Mouse (Mus musculus): ENCODE measurements around the gene Ccdc34. TPM values are rescaled to one million over a fixed set of nuclear protein-coding genes. Genes with fewer than 3 reads are reported as not detected.
A peak's percentile ranks its signal among the peaks of the same experiment; 100 is the strongest.

The Ccdc34 gene
- total RNA-seq, 2 experiments from 2014 or later = 29.4 to 32.5 TPM

- intact Hi-C loops (cut with DNase I) = no loop called here
These were observed 22.6 kb upstream of the Ccdc34 start for GRCm38 (mm10) chr2:109995061-109995460.

GRCm38 (mm10) chr2:109996411-109996810, 21.2 kb upstream of the Ccdc34 start:
- no peak for DNase-seq
- intact Hi-C loops (cut with DNase I) = no loop called here

More at GRCm38 (mm10) chr2:109995061-109995460, 22.6 kb upstream of the Ccdc34 start:
- no peak for DNase-seq

- no peak for DNase-seq
- intact Hi-C loops (cut with DNase I) = no loop called here
These were observed 12.9 kb upstream of the Ccdc34 start for GRCm38 (mm10) chr2:110004668-110005067.

- DNase-seq = peak; percentile 49
- intact Hi-C loops (cut with DNase I) = no loop called here
These were observed 12.5 kb upstream of the Ccdc34 start for GRCm38 (mm10) chr2:110005164-110005563.

GRCm38 (mm10) chr2:110005596-110006239, 11.9 kb upstream of the Ccdc34 start:
- intact Hi-C loops (cut with DNase I) = no loop called here
- no peak for DNase-seq

- no peak for DNase-seq
- intact Hi-C loops (cut with DNase I) = no loop called here
These were observed 10.0 kb upstream of the Ccdc34 start for GRCm38 (mm10) chr2:110007423-110008267.

GRCm38 (mm10) chr2:110009449-110009848, 8.2 kb upstream of the Ccdc34 start:
- no peak for DNase-seq
- intact Hi-C loops (cut with DNase I) = no loop called here

- intact Hi-C loops (cut with DNase I) = loop anchor here (10.0 kb wide), 1 partner anchor 193 kb away; no protein-coding TSS in a partner anchor
- no peak for DNase-seq
These were observed 5.4 kb upstream of the Ccdc34 start for GRCm38 (mm10) chr2:110012184-110012725.

GRCm38 (mm10) chr2:110017087-110017486, 530 bp upstream of the Ccdc34 start:
- intact Hi-C loops (cut with DNase I) = loop anchor here (5.0 to 10.0 kb wide), 2 partner anchors 100 to 188 kb away; partner anchors contain the start of gene Lgr4
- DNase-seq = no peak

GRCm38 (mm10) chr2:110019656-110020055, 2.0 kb downstream of the Ccdc34 start:
- intact Hi-C loops (cut with DNase I) = loop anchor here (5.0 to 10.0 kb wide), 2 partner anchors 102 to 185 kb away; partner anchors contain the start of gene Lgr4
- DNase-seq = no peak

GRCm38 (mm10) chr2:110020430-110020829, 2.8 kb downstream of the Ccdc34 start:
- intact Hi-C loops (cut with DNase I) = no loop called here
- DNase-seq = no peak

- no peak for DNase-seq
- intact Hi-C loops (cut with DNase I) = loop anchor here (10.0 kb wide), 1 partner anchor 509 kb away; no protein-coding TSS in a partner anchor
These were observed 18.6 kb downstream of the Ccdc34 start for GRCm38 (mm10) chr2:110036265-110036664.

GRCm38 (mm10) chr2:110036665-110037064, 19.0 kb downstream of the Ccdc34 start:
- intact Hi-C loops (cut with DNase I) = loop anchor here (10.0 kb wide), 1 partner anchor 508 kb away; no protein-coding TSS in a partner anchor
- no peak for DNase-seq

GRCm38 (mm10) chr2:110037221-110037620, 19.6 kb downstream of the Ccdc34 start:
- DNase-seq = no peak
- intact Hi-C loops (cut with DNase I) = loop anchor here (10.0 kb wide), 1 partner anchor 508 kb away; no protein-coding TSS in a partner anchor

GRCm38 (mm10) chr2:110038341-110038740, 20.7 kb downstream of the Ccdc34 start:
- intact Hi-C loops (cut with DNase I) = loop anchor here (10.0 kb wide), 1 partner anchor 506 kb away; no protein-coding TSS in a partner anchor
- DNase-seq = no peak

GRCm38 (mm10) chr2:110042861-110043760, 25.5 kb downstream of the Ccdc34 start:
- intact Hi-C loops (cut with DNase I) = no loop called here
- no peak for DNase-seq

GRCm38 (mm10) chr2:110058424-110058823, 40.8 kb downstream of the Ccdc34 start:
- intact Hi-C loops (cut with DNase I) = no loop called here

GRCm38 (mm10) chr2:110063131-110063530, 45.5 kb downstream of the Ccdc34 start:
- intact Hi-C loops (cut with DNase I) = no loop called here

More at GRCm38 (mm10) chr2:110058424-110058823, 40.8 kb downstream of the Ccdc34 start:
- DNase-seq = no peak

GRCm38 (mm10) chr2:110068916-110069315, 51.3 kb downstream of the Ccdc34 start:
- intact Hi-C loops (cut with DNase I) = no loop called here
- no peak for DNase-seq

More at GRCm38 (mm10) chr2:110063131-110063530, 45.5 kb downstream of the Ccdc34 start:
- no peak for DNase-seq

- DNase-seq = no peak
- intact Hi-C loops (cut with DNase I) = no loop called here
These were observed 55.4 kb downstream of the Ccdc34 start for GRCm38 (mm10) chr2:110073023-110073422.
